Mouse (Mus musculus): ENCODE results near the gene Gpr132. TPM values are rescaled to one million over a fixed set of nuclear protein-coding genes. Genes with fewer than 3 reads are reported as not detected.

Gpr132 gene
- polyA plus RNA-seq, 1 experiment from 2014 or later, result not detected

GRCm38 (mm10) chr12:112898960-112899359 lies 30.9 kb upstream of the Gpr132 start:
- Histone ChIP-seq H3K27me3 (no peaks in the 10 kb centered on the region; the same call in 1 of the 2 replicates), H3K27ac (replicated peaks) (no peak overlapping the region), H3K9ac (no peak overlapping the region), H3K9me3 (no peaks in the 10 kb centered on the region), H3K4me2 (no peak overlapping the region), H3K4me1 (replicated peaks) (peaks cover 27% of the 10 kb centered on the region), H3K36me3 (0 out of 2 replicates have a peak, but pooled peaks cover 4% of the 10 kb centered on the region), H3K4me3 (no peak overlapping the region)
- WGBS, result 69% methylated on average over 4 of the region's 4 CpGs
- no peak for ATAC-seq (ENCODE audit: low read depth)

- ATAC-seq (ENCODE audit: low read depth), result no peak
- H3K4me1 ChIP-seq (replicated peaks), result peaks cover 24% of the 10 kb centered on the region
- 0 out of 2 replicates have a peak overlapping the region, but pooled peaks have one; percentile 6 for H3K27ac ChIP-seq (replicated peaks)
- H3K36me3 ChIP-seq, result no peaks in the 10 kb centered on the region
- no peaks in the 10 kb centered on the region for H3K9me3 ChIP-seq
- H3K27me3 ChIP-seq, result no peaks in the 10 kb centered on the region; the same call in 1 of the 2 replicates
- H3K4me2 ChIP-seq, result peak overlapping the region; percentile 40
- no peak overlapping the region for H3K4me3 ChIP-seq
- H3K9ac ChIP-seq, result no peak overlapping the region
- WGBS, result 50% methylated on average over 12 of the region's 12 CpGs
Observed at GRCm38 (mm10) chr12:112898351-112898750, 30.3 kb upstream of the Gpr132 start.

- H3K4me1 ChIP-seq (replicated peaks), result peaks cover 24% of the 10 kb centered on the region
- no peak overlapping the region for H3K4me3 ChIP-seq
- peak; percentile 74 for ATAC-seq (ENCODE audit: low read depth)
- 26% methylated on average over 16 of the region's 16 CpGs for WGBS
- no peaks in the 10 kb centered on the region for H3K9me3 ChIP-seq
- H3K27me3 ChIP-seq, result no peaks in the 10 kb centered on the region; the same call in 1 of the 2 replicates
- peak overlapping the region; percentile 40 for H3K4me2 ChIP-seq
- H3K9ac ChIP-seq, result peak overlapping the region; percentile 18; the same call in 1 of the 2 replicates
- no peaks in the 10 kb centered on the region for H3K36me3 ChIP-seq
- 0 out of 2 replicates have a peak overlapping the region, but pooled peaks have one; percentile 6 for H3K27ac ChIP-seq (replicated peaks)
Observed at GRCm38 (mm10) chr12:112897522-112898212, 29.6 kb upstream of the Gpr132 start.

GRCm38 (mm10) chr12:112894969-112895368 lies 26.9 kb upstream of the Gpr132 start:
- Histone ChIP-seq H3K4me3 (no peak overlapping the region), H3K27me3 (no peaks in the 10 kb centered on the region; the same call in 1 of the 2 replicates), H3K27ac (replicated peaks) (0 out of 2 replicates have a peak overlapping the region, but pooled peaks have one; percentile 33), H3K9me3 (no peaks in the 10 kb centered on the region), H3K4me1 (replicated peaks) (peaks cover 24% of the 10 kb centered on the region), H3K36me3 (no peaks in the 10 kb centered on the region), H3K9ac (no peak overlapping the region), H3K4me2 (no peak overlapping the region)
- ATAC-seq (ENCODE audit: low read depth), result no peak
- 79% methylated on average over 4 of the region's 4 CpGs for WGBS

GRCm38 (mm10) chr12:112894303-112894884 lies 26.4 kb upstream of the Gpr132 start:
- Histone ChIP-seq H3K9me3 (no peaks in the 10 kb centered on the region), H3K27me3 (no peaks in the 10 kb centered on the region; the same call in 1 of the 2 replicates), H3K36me3 (no peaks in the 10 kb centered on the region), H3K4me3 (no peak overlapping the region), H3K4me1 (replicated peaks) (peaks cover 24% of the 10 kb centered on the region), H3K27ac (replicated peaks) (0 out of 2 replicates have a peak overlapping the region, but pooled peaks have one; percentile 33), H3K9ac (0 out of 2 replicates have a peak overlapping the region, but pooled peaks have one; percentile 22), H3K4me2 (no peak overlapping the region)
- no peak for ATAC-seq (ENCODE audit: low read depth)
- WGBS, result 69% methylated on average over 11 of the region's 11 CpGs

- H3K27ac ChIP-seq (replicated peaks), result no peak overlapping the region
- H3K4me3 ChIP-seq, result no peak overlapping the region
- no peaks in the 10 kb centered on the region for H3K9me3 ChIP-seq
- no peaks in the 10 kb centered on the region for H3K27me3 ChIP-seq
- H3K4me2 ChIP-seq, result no peak overlapping the region
- WGBS, result 57% methylated on average over 7 of the region's 7 CpGs
- H3K36me3 ChIP-seq, result no peaks in the 10 kb centered on the region
- H3K9ac ChIP-seq, result no peak overlapping the region
- H3K4me1 ChIP-seq (replicated peaks), result no peaks in the 10 kb centered on the region
- no peak for ATAC-seq (ENCODE audit: low read depth)
Observed at GRCm38 (mm10) chr12:112885465-112885864, 17.4 kb upstream of the Gpr132 start.

- Histone ChIP-seq H3K27ac (replicated peaks) (no peak overlapping the region), H3K4me2 (no peak overlapping the region), H3K4me3 (no peak overlapping the region), H3K27me3 (peaks cover 38% of the 10 kb centered on the region), H3K9ac (no peak overlapping the region), H3K4me1 (replicated peaks) (peaks cover 17% of the 10 kb centered on the region), H3K36me3 (no peaks in the 10 kb centered on the region), H3K9me3 (no peaks in the 10 kb centered on the region)
- no peak for ATAC-seq (ENCODE audit: low read depth)
- 75% methylated on average over 6 of the region's 6 CpGs for WGBS
Observed at GRCm38 (mm10) chr12:112881301-112881815, 13.3 kb upstream of the Gpr132 start.

GRCm38 (mm10) chr12:112880661-112881060 lies 12.6 kb upstream of the Gpr132 start:
- peaks cover 45% of the 10 kb centered on the region for H3K27me3 ChIP-seq
- 83% methylated on average over 4 of the region's 4 CpGs for WGBS
- no peak for ATAC-seq (ENCODE audit: low read depth)

GRCm38 (mm10) chr12:112879731-112880130 lies 11.7 kb upstream of the Gpr132 start:
- Histone ChIP-seq H3K27ac (replicated peaks) (no peak overlapping the region), H3K4me3 (no peak overlapping the region), H3K36me3 (no peaks in the 10 kb centered on the region), H3K9me3 (no peaks in the 10 kb centered on the region), H3K27me3 (peaks cover 55% of the 10 kb centered on the region), H3K9ac (no peak overlapping the region), H3K4me2 (no peak overlapping the region), H3K4me1 (replicated peaks) (peaks cover 24% of the 10 kb centered on the region)
- 83% methylated on average over 5 of the region's 5 CpGs for WGBS
- no peak for ATAC-seq (ENCODE audit: low read depth)

More at GRCm38 (mm10) chr12:112880661-112881060, 12.6 kb upstream of the Gpr132 start:
- Histone ChIP-seq H3K4me1 (replicated peaks) (peaks cover 24% of the 10 kb centered on the region), H3K36me3 (no peaks in the 10 kb centered on the region), H3K4me2 (no peak overlapping the region), H3K27ac (replicated peaks) (no peak overlapping the region), H3K9ac (no peak overlapping the region), H3K9me3 (no peaks in the 10 kb centered on the region), H3K4me3 (no peak overlapping the region)

- H3K27ac ChIP-seq (replicated peaks), result no peak overlapping the region
- H3K36me3 ChIP-seq, result no peaks in the 10 kb centered on the region
- peak overlapping the region; percentile 59 for H3K9ac ChIP-seq
- H3K4me2 ChIP-seq, result peak overlapping the region; percentile 60
- no peak for ATAC-seq (ENCODE audit: low read depth)
- peak overlapping the region; percentile 34 for H3K4me3 ChIP-seq
- peaks cover 33% of the 10 kb centered on the region for H3K4me1 ChIP-seq (replicated peaks)
- under 1% methylated on average over 29 of the region's 37 CpGs for WGBS
- no peaks in the 10 kb centered on the region for H3K9me3 ChIP-seq
- H3K27me3 ChIP-seq, result peaks cover 76% of the 10 kb centered on the region
Observed at GRCm38 (mm10) chr12:112877607-112878020, 9.6 kb upstream of the Gpr132 start.

GRCm38 (mm10) chr12:112877073-112877576 lies 9.1 kb upstream of the Gpr132 start:
- Histone ChIP-seq H3K9me3 (no peaks in the 10 kb centered on the region), H3K9ac (peak overlapping the region; percentile 59; the same call in 1 of the 2 replicates), H3K4me3 (peak overlapping the region; percentile 34), H3K36me3 (no peaks in the 10 kb centered on the region), H3K27ac (replicated peaks) (no peak overlapping the region), H3K4me2 (peak overlapping the region; percentile 60), H3K27me3 (peaks cover 78% of the 10 kb centered on the region), H3K4me1 (replicated peaks) (peaks cover 33% of the 10 kb centered on the region)
- ATAC-seq (ENCODE audit: low read depth), result no peak
- 5% methylated on average over 17 of the region's 17 CpGs for whole genome bisulfite sequencing

Measured in neural tube, embryonic 13.5 days (tissue).